Mouse (Mus musculus): ENCODE measurements around the gene Cdh23. TPM values are rescaled to one million over a fixed set of nuclear protein-coding genes. Genes with fewer than 3 reads are reported as not detected.
A peak's percentile ranks its signal among the peaks of the same experiment; 100 is the strongest.

Gene Cdh23
- polyA plus RNA-seq, 1 experiment from 2014 or later: 4.7 TPM

DNA sequence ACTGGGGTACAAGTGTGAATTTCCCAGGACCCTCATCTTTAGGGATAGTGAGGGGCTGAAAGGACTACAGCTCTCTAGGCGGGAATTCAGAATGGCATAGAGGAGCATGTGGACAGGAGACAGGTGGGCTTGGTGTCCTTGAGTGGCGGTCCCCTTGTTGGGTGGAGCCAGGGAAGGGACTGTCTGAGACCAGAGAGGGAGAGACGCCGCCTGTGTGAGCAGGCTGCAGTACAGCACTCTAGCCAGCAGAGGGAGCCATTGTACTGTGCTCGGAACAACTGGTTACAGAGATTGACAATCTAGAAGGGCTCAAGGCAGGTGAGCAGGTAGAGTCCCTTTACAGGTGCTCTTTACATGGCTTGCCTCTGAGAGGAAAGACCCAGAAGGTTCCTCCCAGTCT lies 288.5 kb downstream of the Cdh23 start:
- Histone ChIP-seq H3K9me3 (replicated peaks; ENCODE audit: control insufficient read depth, low read length, poor library complexity, severe bottlenecking) (no peaks in the 10 kb centered on the region), H3K27me3 (ENCODE audit: control insufficient read depth, insufficient read depth, low read depth, low read length) (no peaks in the 10 kb centered on the region; the same call in 1 of the 2 replicates), H3K4me1 (ENCODE audit: control insufficient read depth, insufficient read depth, low read length) (no peaks in the 10 kb centered on the region), H3K4me3 (ENCODE audit: low read depth, low read length) (no peak overlapping the region), H3K9ac (ENCODE audit: low read depth, low read length) (no peak overlapping the region), H3K36me3 (ENCODE audit: control insufficient read depth, insufficient read depth, low read length) (no peaks in the 10 kb centered on the region), H3K4me2 (ENCODE audit: low read length) (no peak overlapping the region), H3K27ac (ENCODE audit: low read length) (no peak overlapping the region)
- peak; percentile 26; the same call in 1 of the 2 replicates for ATAC-seq
- 2% methylated on average over 5 of the region's 5 CpGs for WGBS

DNA sequence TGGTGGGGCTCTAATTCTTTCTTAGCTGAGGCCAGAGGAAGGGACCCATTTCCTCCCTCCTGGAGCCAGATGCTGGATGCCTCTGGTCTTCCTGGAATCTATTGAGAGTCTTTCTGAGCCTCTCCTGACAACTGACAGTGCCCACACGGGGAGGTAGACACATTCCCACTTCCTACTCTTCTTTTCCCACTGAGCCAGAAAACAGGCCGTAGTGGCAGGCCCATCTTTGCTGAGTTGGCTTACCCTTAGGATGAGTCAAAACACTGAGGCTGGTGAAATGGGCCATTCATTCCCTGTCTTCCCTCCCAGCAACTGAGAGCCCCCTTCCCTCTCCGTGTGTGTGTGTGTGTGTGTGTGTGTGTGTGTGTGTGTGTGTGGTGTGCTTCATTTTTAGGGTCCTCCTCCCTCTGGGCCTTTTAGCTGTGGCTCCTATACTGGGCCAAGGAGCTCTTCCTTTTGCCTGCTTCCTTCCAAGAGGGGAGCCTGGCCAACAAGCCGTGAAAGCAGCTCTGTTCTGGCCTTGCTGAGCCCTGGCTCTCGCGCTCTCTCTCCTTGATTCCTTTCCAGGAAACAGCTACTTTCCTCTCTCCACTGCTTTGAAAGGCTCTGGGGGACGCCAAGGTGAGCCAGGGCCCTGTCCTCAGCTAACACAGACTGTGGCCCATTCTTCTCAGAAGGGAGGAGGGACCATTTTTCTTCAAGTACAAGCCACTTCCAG lies 290.7 kb downstream of the Cdh23 start:
- H3K36me3 ChIP-seq (ENCODE audit: control insufficient read depth, insufficient read depth, low read length): no peaks in the 10 kb centered on the region
- H3K4me2 ChIP-seq (ENCODE audit: low read length): no peak overlapping the region
- no peaks in the 10 kb centered on the region; the same call in 1 of the 2 replicates for H3K27me3 ChIP-seq (ENCODE audit: control insufficient read depth, insufficient read depth, low read depth, low read length)
- WGBS: 57% methylated on average over 7 of the region's 7 CpGs
- H3K9ac ChIP-seq (ENCODE audit: low read depth, low read length): no peak overlapping the region
- H3K27ac ChIP-seq (ENCODE audit: low read length): no peak overlapping the region
- ATAC-seq: 0 out of 2 replicates have a peak, but pooled peaks have one; percentile 15
- no peaks in the 10 kb centered on the region for H3K4me1 ChIP-seq (ENCODE audit: control insufficient read depth, insufficient read depth, low read length)
- H3K9me3 ChIP-seq (replicated peaks; ENCODE audit: control insufficient read depth, low read length, poor library complexity, severe bottlenecking): no peaks in the 10 kb centered on the region
- no peak overlapping the region for H3K4me3 ChIP-seq (ENCODE audit: low read depth, low read length)

DNA sequence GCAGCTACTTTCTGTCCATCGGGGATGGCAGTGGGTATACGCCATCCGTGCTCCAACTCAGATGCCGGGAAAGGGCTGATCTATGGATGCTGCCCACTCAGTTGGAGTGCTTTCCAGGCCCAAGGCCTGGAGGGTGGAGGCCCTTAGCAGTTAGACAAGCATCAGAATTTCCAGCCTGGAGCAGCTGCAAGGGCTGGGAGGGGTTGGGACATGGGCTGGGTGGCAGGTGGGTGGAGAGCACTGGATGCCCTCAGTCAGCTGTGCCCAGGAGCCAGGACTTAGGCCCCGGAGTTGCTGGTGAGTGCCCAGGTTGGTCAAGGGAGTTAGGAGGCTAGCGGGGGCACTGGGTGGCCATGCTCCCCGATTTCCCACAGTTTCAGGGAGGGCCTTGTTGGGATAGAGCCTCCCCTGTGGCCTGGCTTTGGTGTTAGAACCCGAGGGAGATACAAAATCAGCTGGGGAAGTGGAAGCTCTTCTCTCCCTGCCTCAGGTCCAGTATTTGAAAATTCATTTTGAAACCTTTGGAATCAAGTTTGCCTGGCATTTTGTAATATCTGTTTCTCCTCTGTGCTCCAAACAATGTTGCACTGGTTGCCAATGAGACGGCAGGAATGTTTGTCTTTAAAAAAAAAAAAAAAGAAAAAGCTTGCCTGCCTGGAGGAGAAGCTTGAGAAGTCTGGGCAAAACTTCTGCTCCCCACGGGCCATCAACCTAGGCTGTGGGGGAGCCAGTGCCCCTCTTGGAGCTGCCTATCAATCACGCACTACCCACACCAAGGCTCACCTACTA lies 295.6 kb downstream of the Cdh23 start:
- H3K27me3 ChIP-seq (ENCODE audit: control insufficient read depth, insufficient read depth, low read depth, low read length): no peaks in the 10 kb centered on the region
- H3K27ac ChIP-seq (ENCODE audit: low read length): peak overlapping the region; percentile 45; the same call in 1 of the 2 replicates
- H3K9ac ChIP-seq (ENCODE audit: low read depth, low read length): no peak overlapping the region
- 0 out of 2 replicates have a peak, but pooled peaks cover 3% of the 10 kb centered on the region for H3K4me1 ChIP-seq (ENCODE audit: control insufficient read depth, insufficient read depth, low read length)
- WGBS: 79% methylated on average over 11 of the region's 11 CpGs
- ATAC-seq: no peak
- no peaks in the 10 kb centered on the region for H3K36me3 ChIP-seq (ENCODE audit: control insufficient read depth, insufficient read depth, low read length)
- no peak overlapping the region for H3K4me3 ChIP-seq (ENCODE audit: low read depth, low read length)
- peak overlapping the region; percentile 31 for H3K4me2 ChIP-seq (ENCODE audit: low read length)
- no peaks in the 10 kb centered on the region for H3K9me3 ChIP-seq (replicated peaks; ENCODE audit: control insufficient read depth, low read length, poor library complexity, severe bottlenecking)

DNA sequence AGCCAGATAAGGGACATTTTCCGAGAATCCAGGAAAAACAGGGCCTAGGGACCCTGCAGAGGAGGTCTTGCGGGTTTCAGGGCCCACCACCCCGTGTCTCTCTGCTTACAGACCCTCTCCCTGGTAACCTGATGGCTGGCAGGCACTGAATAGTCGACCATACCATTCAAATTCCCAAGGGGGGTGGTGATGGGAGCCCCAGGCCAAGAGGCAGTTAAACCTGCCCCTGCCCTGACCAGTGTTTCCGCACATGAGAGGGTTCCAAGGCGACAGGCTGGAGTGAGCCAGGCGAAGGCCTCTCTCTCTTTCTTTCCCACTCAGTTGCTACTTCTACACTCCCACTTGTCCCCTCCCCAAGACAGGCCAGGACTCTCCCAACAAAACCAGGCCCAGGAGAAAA lies 296.8 kb downstream of the Cdh23 start, which contains the start of gene Gm17455:
Gene Gm17455, plus strand, starts transcription at position 278 of the 400 bp plus-strand sequence.
- Histone ChIP-seq H3K9ac (ENCODE audit: low read depth, low read length) (no peak within 1 kb of the TSS), H3K27me3 (ENCODE audit: control insufficient read depth, insufficient read depth, low read depth, low read length) (no peaks in the 10 kb centered on the region), H3K27ac (ENCODE audit: low read length) (peak within 1 kb of the TSS; percentile 45), H3K36me3 (ENCODE audit: control insufficient read depth, insufficient read depth, low read length) (no peaks in the 10 kb centered on the region), H3K4me2 (ENCODE audit: low read length) (peak within 1 kb of the TSS; percentile 31), H3K9me3 (replicated peaks; ENCODE audit: control insufficient read depth, low read length, poor library complexity, severe bottlenecking) (no peaks in the 10 kb centered on the region), H3K4me1 (ENCODE audit: control insufficient read depth, insufficient read depth, low read length) (0 out of 2 replicates have a peak, but pooled peaks cover 3% of the 10 kb centered on the region), H3K4me3 (ENCODE audit: low read depth, low read length) (no peak within 1 kb of the TSS)
- peak; percentile 56; the same call in 1 of the 2 replicates for ATAC-seq
- 46% methylated on average over 7 of the region's 7 CpGs for WGBS

DNA sequence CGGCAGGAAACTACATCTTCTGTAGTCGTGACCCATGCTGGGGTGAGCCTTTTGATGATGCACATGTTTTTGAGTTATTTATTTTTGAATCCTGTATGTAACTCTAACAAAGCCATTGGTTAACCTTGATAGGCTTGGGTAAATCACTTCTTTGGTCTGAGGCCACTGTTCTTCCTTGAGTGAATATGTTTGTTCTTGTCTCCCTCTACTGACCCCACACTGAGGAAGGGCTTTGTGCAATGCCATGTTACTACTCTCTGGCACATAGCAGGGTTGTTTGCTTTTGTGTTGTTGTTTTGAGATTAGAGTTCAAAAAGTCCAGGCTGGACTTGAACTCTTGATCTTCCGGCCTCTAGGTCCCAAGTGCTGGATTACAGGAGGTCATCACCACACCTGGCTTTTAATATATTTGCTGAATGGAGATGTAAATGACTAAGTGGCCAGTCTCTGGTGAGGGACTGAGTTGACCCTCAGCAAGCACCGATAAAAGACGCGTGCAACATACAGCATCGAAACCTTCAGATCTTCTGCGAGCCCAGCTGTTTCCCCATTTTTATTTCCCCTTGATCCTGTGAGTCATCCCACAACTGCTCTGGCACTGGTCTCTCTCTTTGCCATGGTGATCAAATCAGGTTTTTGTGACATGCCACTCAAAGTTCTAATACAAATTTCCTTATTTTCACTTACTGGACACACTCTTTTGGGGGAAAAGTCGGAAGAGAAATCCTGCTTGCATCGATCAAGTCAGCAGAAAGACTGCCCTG lies 298.1 kb downstream of the Cdh23 start:
- no peak overlapping the region for H3K9ac ChIP-seq (ENCODE audit: low read depth, low read length)
- H3K36me3 ChIP-seq (ENCODE audit: control insufficient read depth, insufficient read depth, low read length): no peaks in the 10 kb centered on the region
- H3K9me3 ChIP-seq (replicated peaks; ENCODE audit: control insufficient read depth, low read length, poor library complexity, severe bottlenecking): no peaks in the 10 kb centered on the region
- no peak for ATAC-seq
- 0 out of 2 replicates have a peak, but pooled peaks cover 3% of the 10 kb centered on the region for H3K4me1 ChIP-seq (ENCODE audit: control insufficient read depth, insufficient read depth, low read length)
- H3K27me3 ChIP-seq (ENCODE audit: control insufficient read depth, insufficient read depth, low read depth, low read length): no peaks in the 10 kb centered on the region
- H3K4me3 ChIP-seq (ENCODE audit: low read depth, low read length): no peak overlapping the region
- H3K4me2 ChIP-seq (ENCODE audit: low read length): no peak overlapping the region
- WGBS: 89% methylated on average over 10 of the region's 10 CpGs
- H3K27ac ChIP-seq (ENCODE audit: low read length): no peak overlapping the region

DNA sequence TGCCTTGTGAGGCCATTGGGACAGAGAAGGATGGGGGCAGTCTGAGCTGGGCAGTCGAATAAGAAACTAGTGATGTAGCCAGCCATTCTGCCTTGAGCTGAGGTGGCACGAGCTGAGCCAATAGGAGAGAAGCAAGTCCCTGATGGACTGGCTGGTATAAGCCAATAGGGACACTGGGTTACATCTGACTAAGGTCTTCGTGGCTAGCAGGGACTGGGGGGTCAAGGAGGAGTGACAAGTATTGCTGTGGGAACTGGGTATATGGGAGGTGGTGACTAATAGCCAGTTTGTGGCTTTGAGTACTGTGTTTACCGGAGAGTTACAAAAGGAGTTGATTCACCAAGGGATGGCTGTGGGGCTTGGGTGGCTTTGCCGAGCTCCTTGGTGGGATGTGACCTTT lies 300.7 kb downstream of the Cdh23 start:
- H3K27me3 ChIP-seq (ENCODE audit: control insufficient read depth, insufficient read depth, low read depth, low read length): no peaks in the 10 kb centered on the region
- no peak overlapping the region for H3K4me2 ChIP-seq (ENCODE audit: low read length)
- no peak overlapping the region for H3K4me3 ChIP-seq (ENCODE audit: low read depth, low read length)
- H3K9ac ChIP-seq (ENCODE audit: low read depth, low read length): no peak overlapping the region
- H3K36me3 ChIP-seq (ENCODE audit: control insufficient read depth, insufficient read depth, low read length): no peaks in the 10 kb centered on the region
- H3K9me3 ChIP-seq (replicated peaks; ENCODE audit: control insufficient read depth, low read length, poor library complexity, severe bottlenecking): no peaks in the 10 kb centered on the region
- 0 out of 2 replicates have a peak, but pooled peaks cover 3% of the 10 kb centered on the region for H3K4me1 ChIP-seq (ENCODE audit: control insufficient read depth, insufficient read depth, low read length)
- WGBS: 72% methylated on average over 5 of the region's 5 CpGs
- no peak for ATAC-seq
- no peak overlapping the region for H3K27ac ChIP-seq (ENCODE audit: low read length)

DNA sequence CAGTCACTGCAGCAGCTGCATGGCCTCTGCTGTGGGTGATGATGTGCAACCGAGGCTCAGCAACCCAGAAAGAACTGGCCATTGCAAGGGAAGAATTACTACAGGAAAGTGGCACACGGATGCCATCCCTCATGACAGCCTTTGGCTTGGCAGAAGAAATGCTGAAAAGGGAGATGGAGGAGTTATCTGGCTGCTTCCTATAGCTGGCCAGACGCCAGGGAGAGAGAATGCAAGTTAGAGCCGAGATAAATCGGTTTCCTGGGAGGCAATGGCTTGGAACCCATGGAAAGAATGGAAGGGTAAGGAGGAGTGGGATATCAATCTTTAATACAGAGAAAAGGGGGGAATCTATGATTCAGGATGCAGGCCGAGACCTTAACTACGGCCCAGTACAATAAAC lies 301.4 kb downstream of the Cdh23 start:
- H3K4me3 ChIP-seq (ENCODE audit: low read depth, low read length): no peak overlapping the region
- no peaks in the 10 kb centered on the region for H3K27me3 ChIP-seq (ENCODE audit: control insufficient read depth, insufficient read depth, low read depth, low read length)
- no peaks in the 10 kb centered on the region for H3K36me3 ChIP-seq (ENCODE audit: control insufficient read depth, insufficient read depth, low read length)
- no peak overlapping the region for H3K9ac ChIP-seq (ENCODE audit: low read depth, low read length)
- ATAC-seq: no peak
- H3K27ac ChIP-seq (ENCODE audit: low read length): no peak overlapping the region
- H3K9me3 ChIP-seq (replicated peaks; ENCODE audit: control insufficient read depth, low read length, poor library complexity, severe bottlenecking): no peaks in the 10 kb centered on the region
- H3K4me1 ChIP-seq (ENCODE audit: control insufficient read depth, insufficient read depth, low read length): no peaks in the 10 kb centered on the region
- 67% methylated on average over 7 of the region's 7 CpGs for WGBS
- H3K4me2 ChIP-seq (ENCODE audit: low read length): no peak overlapping the region

DNA sequence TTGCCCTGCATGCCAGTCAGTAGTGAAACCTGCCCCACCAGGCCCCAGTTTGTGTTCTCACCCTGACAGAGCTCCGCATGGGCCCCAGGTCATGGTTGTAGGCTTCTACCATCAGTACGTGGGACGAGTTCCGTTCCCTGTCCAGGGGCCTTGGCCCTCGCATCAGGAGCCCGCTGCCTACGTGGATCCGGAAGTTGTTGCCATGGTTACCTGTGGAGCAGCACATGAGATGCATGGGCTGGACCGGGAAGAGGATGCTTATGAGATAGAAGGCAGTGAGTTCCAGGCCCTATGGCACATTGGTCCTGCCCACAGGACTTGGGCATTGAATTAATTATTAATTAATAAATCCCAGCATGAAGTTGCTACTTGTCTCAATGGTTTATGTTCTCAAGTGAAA lies 304.6 kb downstream of the Cdh23 start:
- Histone ChIP-seq H3K4me2 (ENCODE audit: low read length) (no peak overlapping the region), H3K27ac (ENCODE audit: low read length) (no peak overlapping the region), H3K36me3 (ENCODE audit: control insufficient read depth, insufficient read depth, low read length) (no peaks in the 10 kb centered on the region), H3K9ac (ENCODE audit: low read depth, low read length) (no peak overlapping the region), H3K4me3 (ENCODE audit: low read depth, low read length) (no peak overlapping the region), H3K9me3 (replicated peaks; ENCODE audit: control insufficient read depth, low read length, poor library complexity, severe bottlenecking) (no peaks in the 10 kb centered on the region), H3K4me1 (ENCODE audit: control insufficient read depth, insufficient read depth, low read length) (no peaks in the 10 kb centered on the region), H3K27me3 (ENCODE audit: control insufficient read depth, insufficient read depth, low read depth, low read length) (no peaks in the 10 kb centered on the region)
- peak; percentile 62; the same call in 1 of the 2 replicates for ATAC-seq
- WGBS: 73% methylated on average over 9 of the region's 9 CpGs
